Mouse (Mus musculus): ENCODE measurements around the gene Gm5678.

DNA sequence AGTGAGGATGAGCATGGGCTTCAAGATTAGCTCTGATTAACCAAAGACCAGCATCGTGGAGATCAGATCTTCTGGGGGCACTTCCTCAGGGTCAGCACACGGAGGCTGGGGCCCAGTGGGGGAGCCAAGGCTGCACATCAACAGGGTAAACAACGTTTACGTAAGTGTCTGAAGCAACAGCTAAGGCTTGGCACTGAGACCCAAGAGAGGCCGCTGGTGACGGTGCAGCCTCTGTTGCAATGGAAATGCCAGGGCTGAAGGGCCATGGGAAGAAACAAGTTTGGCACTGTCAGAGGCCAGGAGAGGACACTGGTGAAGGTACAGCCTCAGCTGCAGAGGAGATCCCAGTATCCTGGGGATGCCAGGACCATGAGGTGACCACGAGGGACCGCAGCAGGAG, 34.5 kb upstream of the Gm5678 start:
- TF ChIP-seq POLR2A (IDR thresholded peaks at IDR 0.05; ENCODE audit: extremely low read depth, insufficient read depth, low read length) (no peak), CTCF (IDR thresholded peaks at IDR 0.05; ENCODE audit: extremely low read depth, insufficient read depth, low read length) (no peak)
